Mouse (Mus musculus): ENCODE results near the gene Klhdc1. TPM values are rescaled to one million over a fixed set of nuclear protein-coding genes. Genes with fewer than 3 reads are reported as not detected.
A peak's percentile ranks its signal among the peaks of the same experiment; 100 is the strongest.

Klhdc1 gene
- polyA plus RNA-seq, 1 experiment from 2014 or later: 20.2 TPM

DNA sequence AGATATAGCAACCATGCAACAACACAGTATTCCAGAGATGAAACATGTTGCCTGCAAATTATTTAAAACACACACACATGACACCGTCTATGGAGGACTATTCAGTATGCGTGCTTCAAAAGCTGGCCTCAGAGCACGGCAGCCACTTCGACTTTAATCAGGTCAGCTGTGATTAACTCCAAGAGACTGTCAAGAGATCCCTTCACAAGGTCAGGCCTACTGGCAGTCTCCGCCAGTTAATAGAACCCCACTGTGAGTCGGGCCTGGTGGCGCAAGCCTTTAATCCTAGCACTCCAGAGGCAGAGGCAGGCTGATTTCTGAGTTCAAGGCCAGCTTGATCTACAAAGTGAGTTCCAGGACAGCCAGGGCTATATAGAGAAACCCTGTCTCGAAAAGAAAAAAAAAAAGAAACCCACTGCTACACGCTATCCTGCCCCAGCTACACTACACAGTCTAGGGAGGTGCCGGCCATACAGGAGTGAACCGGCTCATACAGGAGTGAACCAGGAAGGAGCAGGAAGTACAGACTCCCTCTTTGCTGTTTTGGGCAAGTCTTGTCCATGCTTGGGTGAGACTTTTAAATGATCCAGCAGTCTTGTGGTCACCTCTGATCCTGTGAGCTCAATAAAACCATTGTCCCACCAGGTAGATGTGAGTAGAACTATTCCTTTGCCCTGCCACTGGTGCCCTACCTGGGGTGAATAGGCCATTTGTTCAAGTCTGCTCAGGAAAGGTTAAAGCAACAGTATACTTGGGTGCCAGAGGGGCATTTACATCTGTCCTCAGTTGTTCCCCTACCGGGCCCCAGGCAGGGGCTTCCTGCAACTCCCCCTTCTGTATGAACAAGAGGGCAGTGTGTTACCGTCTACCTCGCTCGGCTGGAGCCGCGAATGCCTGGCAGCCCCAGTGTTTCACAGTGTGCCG, 30.7 kb upstream of the Klhdc1 start:
- H3K4me3 ChIP-seq (ENCODE audit: low read depth, low read length): no peak overlapping the region
- no peak overlapping the region for H3K27ac ChIP-seq (replicated peaks)
- H3K36me3 ChIP-seq (ENCODE audit: control insufficient read depth, insufficient read depth, low read length): 0 out of 2 replicates have a peak, but pooled peaks cover 4% of the 10 kb centered on the region
- no peak overlapping the region for H3K4me2 ChIP-seq (replicated peaks; ENCODE audit: low read depth)
- DNase-seq (ENCODE audit: low spot score): no peak
- WGBS: 91% methylated on average over 18 of the region's 18 CpGs
- no peak overlapping the region for H3K9ac ChIP-seq (ENCODE audit: low read length)
- no peak for TF ChIP-seq CTCF (IDR thresholded peaks at IDR 0.05; ENCODE audit: low read depth)
- TF ChIP-seq EP300 (optimal IDR thresholded peaks at IDR 0.05): no peak
- no peaks in the 10 kb centered on the region for H3K4me1 ChIP-seq (replicated peaks; ENCODE audit: control insufficient read depth, insufficient read depth)
- no peaks in the 10 kb centered on the region for H3K27me3 ChIP-seq (ENCODE audit: control insufficient read depth, insufficient read depth, low read length)
- no peaks in the 10 kb centered on the region for H3K9me3 ChIP-seq (ENCODE audit: control insufficient read depth, low read length)
- ATAC-seq (ENCODE audit: low FRiP score, low TSS enrichment): no peak

DNA sequence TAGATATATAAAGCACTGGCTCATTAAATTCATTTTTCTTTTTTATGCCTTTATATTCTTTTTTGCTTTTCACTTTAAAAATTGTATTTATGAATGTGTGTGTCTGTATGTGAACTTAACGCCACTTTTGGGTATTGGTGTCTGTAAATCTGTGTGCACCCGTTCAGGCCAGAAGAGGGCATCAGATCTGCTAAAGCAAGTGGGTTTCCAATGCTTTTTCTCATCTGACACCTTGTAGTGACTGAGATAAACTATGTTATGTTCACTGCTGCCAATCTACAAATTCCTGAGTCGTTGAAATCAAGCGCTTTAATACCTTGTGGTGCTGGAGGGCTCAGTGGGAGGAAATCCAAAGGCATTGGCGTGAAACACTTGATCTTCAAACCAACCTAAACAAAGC, 29.9 kb upstream of the Klhdc1 start:
- DNase-seq (ENCODE audit: low spot score) (no peak), ATAC-seq (ENCODE audit: low FRiP score, low TSS enrichment) (no peak)
- 71% methylated on average over 5 of the region's 5 CpGs for WGBS
- H3K36me3 ChIP-seq (ENCODE audit: control insufficient read depth, insufficient read depth, low read length): 0 out of 2 replicates have a peak, but pooled peaks cover 4% of the 10 kb centered on the region
- H3K4me1 ChIP-seq (replicated peaks; ENCODE audit: control insufficient read depth, insufficient read depth): no peaks in the 10 kb centered on the region
- H3K4me2 ChIP-seq (replicated peaks; ENCODE audit: low read depth): no peak overlapping the region
- no peaks in the 10 kb centered on the region for H3K9me3 ChIP-seq (ENCODE audit: control insufficient read depth, low read length)
- H3K27me3 ChIP-seq (ENCODE audit: control insufficient read depth, insufficient read depth, low read length): no peaks in the 10 kb centered on the region
- H3K27ac ChIP-seq (replicated peaks): no peak overlapping the region
- no peak overlapping the region for H3K4me3 ChIP-seq (ENCODE audit: low read depth, low read length)
- no peak overlapping the region for H3K9ac ChIP-seq (ENCODE audit: low read length)
- TF ChIP-seq EP300 (optimal IDR thresholded peaks at IDR 0.05) (no peak), CTCF (IDR thresholded peaks at IDR 0.05; ENCODE audit: low read depth) (peak; percentile 71)

- Histone ChIP-seq H3K4me2 (replicated peaks; ENCODE audit: low read depth) (no peak overlapping the region), H3K36me3 (ENCODE audit: control insufficient read depth, insufficient read depth, low read length) (0 out of 2 replicates have a peak, but pooled peaks cover 4% of the 10 kb centered on the region), H3K4me3 (ENCODE audit: low read depth, low read length) (no peak overlapping the region), H3K27ac (replicated peaks) (no peak overlapping the region), H3K27me3 (ENCODE audit: control insufficient read depth, insufficient read depth, low read length) (no peaks in the 10 kb centered on the region), H3K4me1 (replicated peaks; ENCODE audit: control insufficient read depth, insufficient read depth) (no peaks in the 10 kb centered on the region), H3K9ac (ENCODE audit: low read length) (no peak overlapping the region), H3K9me3 (ENCODE audit: control insufficient read depth, low read length) (no peaks in the 10 kb centered on the region)
- WGBS: 89% methylated on average over 13 of the region's 13 CpGs
- DNase-seq (ENCODE audit: low spot score) (no peak), ATAC-seq (ENCODE audit: low FRiP score, low TSS enrichment) (no peak)
- TF ChIP-seq CTCF (IDR thresholded peaks at IDR 0.05; ENCODE audit: low read depth): no peak
- TF ChIP-seq EP300 (optimal IDR thresholded peaks at IDR 0.05): no peak
Measured at GRCm38 (mm10) chr12:69213186-69213777, 27.7 kb upstream of the Klhdc1 start.

DNA sequence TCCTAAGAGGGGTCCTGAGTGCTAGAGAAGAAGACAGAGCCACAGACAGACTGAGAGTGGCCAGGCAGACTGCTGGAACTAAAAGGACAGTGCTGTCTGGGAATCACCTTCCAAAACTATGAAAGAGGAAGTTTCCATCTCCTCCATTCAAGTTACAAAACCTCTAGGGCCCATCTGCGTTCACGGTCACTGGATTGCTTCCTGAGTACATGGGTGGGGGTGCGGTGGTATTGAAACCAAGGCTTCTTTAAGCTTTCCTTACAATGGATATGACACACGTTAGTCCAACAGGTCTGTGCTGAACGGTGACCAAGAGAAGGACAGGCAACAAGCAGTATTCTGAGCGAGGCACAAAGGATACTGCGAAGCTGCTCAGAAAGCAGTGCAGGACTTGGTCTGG, 26.6 kb upstream of the Klhdc1 start:
- Histone ChIP-seq H3K36me3 (ENCODE audit: control insufficient read depth, insufficient read depth, low read length) (0 out of 2 replicates have a peak, but pooled peaks cover 2% of the 10 kb centered on the region), H3K27me3 (ENCODE audit: control insufficient read depth, insufficient read depth, low read length) (no peaks in the 10 kb centered on the region), H3K4me2 (replicated peaks; ENCODE audit: low read depth) (no peak overlapping the region), H3K27ac (replicated peaks) (0 out of 2 replicates have a peak overlapping the region, but pooled peaks have one; percentile 35), H3K9me3 (ENCODE audit: control insufficient read depth, low read length) (no peaks in the 10 kb centered on the region), H3K4me3 (ENCODE audit: low read depth, low read length) (no peak overlapping the region), H3K4me1 (replicated peaks; ENCODE audit: control insufficient read depth, insufficient read depth) (no peaks in the 10 kb centered on the region), H3K9ac (ENCODE audit: low read length) (no peak overlapping the region)
- no peak for TF ChIP-seq EP300 (optimal IDR thresholded peaks at IDR 0.05)
- no peak for TF ChIP-seq CTCF (IDR thresholded peaks at IDR 0.05; ENCODE audit: low read depth)
- WGBS: 90% methylated on average over 7 of the region's 7 CpGs
- DNase-seq (ENCODE audit: low spot score) (no peak), ATAC-seq (ENCODE audit: low FRiP score, low TSS enrichment) (no peak)

- Histone ChIP-seq H3K9me3 (ENCODE audit: control insufficient read depth, low read length) (no peaks in the 10 kb centered on the region), H3K9ac (ENCODE audit: low read length) (no peak overlapping the region), H3K4me2 (replicated peaks; ENCODE audit: low read depth) (no peak overlapping the region), H3K27ac (replicated peaks) (0 out of 2 replicates have a peak overlapping the region, but pooled peaks have one; percentile 0), H3K4me3 (ENCODE audit: low read depth, low read length) (no peak overlapping the region), H3K36me3 (ENCODE audit: control insufficient read depth, insufficient read depth, low read length) (no peaks in the 10 kb centered on the region), H3K27me3 (ENCODE audit: control insufficient read depth, insufficient read depth, low read length) (no peaks in the 10 kb centered on the region), H3K4me1 (replicated peaks; ENCODE audit: control insufficient read depth, insufficient read depth) (no peaks in the 10 kb centered on the region)
- WGBS: 43% methylated on average over 3 of the region's 3 CpGs
- DNase-seq (ENCODE audit: low spot score) (peak; percentile 52), ATAC-seq (ENCODE audit: low FRiP score, low TSS enrichment) (peak; percentile 81)
- TF ChIP-seq EP300 (optimal IDR thresholded peaks at IDR 0.05) (no peak), CTCF (IDR thresholded peaks at IDR 0.05; ENCODE audit: low read depth) (no peak)
Measured at GRCm38 (mm10) chr12:69215000-69215785, 25.8 kb upstream of the Klhdc1 start.

Measured in stomach, postnatal 0 days (tissue).